Mouse (Mus musculus): ENCODE results near the gene Rptor.

Gene Rptor

DNA sequence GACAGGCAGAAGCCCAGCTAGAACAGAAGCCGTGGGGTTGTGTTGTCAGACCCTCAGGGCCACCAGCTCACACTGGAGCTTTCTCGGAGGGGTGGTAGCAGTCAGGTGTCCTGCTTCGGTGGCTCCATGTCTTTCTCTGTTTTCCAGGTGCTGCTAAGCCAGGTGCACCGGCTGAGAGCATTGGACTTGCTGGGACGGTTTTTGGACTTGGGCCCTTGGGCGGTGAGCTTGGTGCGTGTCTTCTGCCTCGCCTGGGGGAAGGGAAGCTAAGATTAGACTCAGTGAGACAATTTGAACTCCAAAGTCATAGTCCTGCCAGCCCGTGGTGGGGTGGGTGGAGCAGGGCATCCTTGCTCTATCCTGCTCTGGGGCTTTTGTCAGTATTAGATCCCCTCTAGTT lies 218.8 kb downstream of the Rptor start:
- no peak for DNase-seq

DNA sequence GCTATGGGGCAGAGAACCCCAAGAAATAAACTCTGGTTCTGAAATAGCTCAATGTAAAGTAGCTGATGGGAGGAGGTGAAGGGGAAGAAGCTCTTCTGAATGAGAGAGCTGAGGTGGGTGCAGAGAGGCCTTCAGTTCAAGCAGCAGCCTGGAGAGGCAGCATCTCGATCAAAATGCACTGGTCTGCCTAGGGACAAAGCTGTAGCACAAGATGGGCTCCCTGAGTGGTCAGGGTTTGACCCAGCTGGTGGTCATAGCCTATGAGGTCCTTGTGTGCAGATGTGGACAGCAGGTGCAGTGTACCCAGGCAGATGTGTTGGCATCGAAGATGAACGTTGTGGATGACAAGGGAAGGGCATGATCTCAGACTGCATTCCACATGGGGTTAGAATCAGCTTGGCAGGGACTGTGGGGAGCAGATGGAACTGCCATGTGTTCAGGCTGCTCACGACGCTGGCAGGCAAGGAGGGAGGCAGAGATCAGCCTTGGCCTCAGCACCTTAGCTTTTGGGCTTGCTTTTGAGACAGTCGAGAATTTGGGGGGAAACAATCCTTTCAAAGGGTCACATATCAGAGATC lies 221.5 kb downstream of the Rptor start:
- DNase-seq = no peak

DNA sequence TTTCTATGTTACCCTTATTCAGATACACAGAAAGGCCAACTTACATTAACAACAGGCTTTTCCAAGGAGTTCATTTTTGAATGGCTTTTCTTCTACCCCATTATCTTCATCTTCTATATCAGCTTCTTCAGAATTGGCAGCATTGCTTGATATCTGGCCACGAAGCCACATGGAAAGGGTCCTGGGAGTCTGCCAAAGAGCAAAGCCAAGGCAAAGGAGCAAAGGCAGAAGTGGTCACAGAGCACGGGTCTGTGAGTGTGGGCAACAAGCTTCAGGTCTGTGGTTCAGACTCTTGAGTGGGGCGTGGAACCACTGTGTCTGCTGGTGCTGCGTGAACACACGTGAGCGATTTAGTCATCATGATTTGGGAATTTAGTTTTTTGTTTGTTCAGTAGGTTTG lies 223.1 kb downstream of the Rptor start:
- DNase-seq = no peak

DNA sequence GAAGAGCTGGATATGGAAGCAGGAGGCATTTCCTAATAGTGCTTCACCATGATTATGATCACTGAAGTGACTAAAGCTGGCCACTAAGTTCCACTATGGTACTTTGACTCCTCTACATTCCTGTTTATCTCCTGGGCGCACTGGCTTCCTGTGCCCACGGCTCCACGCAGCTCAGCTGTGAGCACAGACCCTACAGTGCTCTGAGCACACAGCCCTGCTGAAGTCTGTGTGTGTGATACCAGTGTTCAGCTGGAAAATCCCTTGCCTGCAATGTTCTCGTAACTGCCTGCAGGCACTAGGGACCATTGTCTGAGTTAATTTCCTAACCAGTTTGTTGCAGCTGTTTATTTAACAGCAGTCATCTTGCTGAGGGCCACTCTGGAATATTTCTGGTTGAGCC lies 223.5 kb downstream of the Rptor start:
- DNase-seq = no peak

DNA sequence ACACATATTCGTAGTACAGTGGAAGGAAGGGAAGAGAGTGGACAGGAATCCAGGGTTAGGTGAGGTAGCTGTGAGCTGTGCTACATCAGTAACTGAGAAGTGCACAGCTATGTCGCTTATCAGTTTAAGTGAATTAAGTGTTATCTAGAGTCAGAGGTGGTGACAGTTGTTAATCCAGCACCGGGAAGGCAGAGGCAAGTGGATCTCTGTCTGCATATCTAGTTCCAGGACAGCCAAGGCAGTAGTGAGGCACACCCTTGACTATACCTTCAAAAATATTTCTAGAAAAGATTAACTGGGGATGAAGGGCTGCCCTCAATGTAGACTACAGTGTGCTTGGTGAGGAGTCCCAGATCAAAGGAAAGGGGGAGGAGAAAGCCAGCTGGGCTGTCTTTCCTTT lies 226.4 kb downstream of the Rptor start:
- no peak for DNase-seq

DNA sequence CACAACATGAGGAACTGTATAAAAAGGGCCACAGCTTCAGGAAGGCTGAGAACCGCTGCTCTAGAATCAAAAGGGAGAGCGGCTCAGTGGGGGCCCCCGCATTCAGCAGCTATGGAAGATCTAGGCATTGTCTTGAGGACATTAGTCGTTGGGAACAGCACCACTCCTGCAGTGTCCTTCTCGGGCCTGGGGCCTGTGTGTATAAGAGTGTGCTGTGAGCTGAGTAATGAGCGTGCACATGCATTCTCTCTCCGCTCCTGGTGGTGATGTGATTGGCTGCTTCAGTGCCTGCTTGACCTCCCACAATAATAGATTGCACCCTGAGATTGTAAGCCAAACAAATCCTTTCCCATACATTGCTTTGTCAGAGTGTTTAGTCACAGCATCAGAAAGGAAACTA lies 229.0 kb downstream of the Rptor start:
- DNase-seq = no peak

DNA sequence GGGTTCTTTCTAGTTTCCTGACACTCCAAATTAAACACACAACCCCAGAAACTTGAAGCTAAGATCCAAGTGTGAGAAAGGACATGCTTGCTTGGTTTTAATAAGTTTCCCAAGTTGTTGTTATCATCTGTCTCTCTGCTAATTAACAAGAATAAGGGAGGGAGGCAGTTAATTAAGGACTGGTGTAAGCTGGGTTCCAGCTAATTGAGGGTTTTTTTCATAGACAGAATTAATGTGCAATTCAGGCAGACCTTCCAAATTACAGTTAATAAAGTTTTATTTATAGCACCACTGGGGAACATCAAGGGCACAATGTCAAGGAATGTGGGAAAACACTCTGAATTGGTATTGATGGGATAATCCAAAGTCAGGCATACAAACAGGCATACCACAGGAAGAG lies 230.6 kb downstream of the Rptor start:
- no peak for DNase-seq

DNA sequence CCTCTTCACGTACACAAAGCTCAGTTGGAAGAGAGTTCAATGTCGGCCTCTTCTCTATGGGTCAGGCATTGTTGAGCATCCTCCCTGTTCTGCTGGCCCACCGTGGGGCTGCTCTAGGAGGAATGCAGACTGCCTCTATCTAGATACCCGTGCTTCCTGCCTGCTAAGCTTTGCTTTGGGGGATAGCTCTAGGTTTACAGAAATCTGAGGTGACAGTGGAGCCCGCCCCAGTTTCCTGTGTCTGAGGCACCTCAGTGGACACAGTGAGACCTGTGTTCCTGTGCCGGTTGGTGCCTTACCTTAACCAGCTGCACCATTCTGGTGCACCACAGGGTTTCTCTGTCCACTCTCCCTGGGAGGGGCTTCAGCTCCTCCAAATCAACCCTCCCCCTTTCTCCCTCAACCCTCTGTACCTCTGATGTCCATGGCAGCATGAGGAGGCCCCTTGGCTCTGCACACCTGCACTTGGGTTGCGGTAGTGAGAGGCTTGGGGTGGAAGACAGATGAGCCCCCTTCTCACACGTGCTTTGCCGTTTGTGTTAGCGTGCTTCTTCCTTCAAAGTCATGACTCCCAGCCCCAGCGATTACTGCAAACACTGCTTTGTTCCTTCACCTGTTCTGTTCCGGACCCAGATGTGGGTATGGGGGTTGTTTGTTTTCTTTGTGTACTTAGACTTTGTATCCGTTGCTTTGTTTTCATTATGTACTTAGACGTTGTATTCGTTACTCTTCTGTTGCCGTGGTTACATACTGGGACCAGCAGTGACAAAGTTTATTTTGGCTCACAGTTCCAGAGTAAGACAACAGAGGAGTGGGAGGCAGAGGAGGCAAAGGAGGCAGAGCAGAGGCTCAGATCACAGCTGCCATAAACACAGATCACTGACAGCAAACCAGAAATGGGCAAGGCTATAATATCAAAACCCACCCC lies 231.4 kb downstream of the Rptor start:
- DNase-seq = peak; percentile 78

DNA sequence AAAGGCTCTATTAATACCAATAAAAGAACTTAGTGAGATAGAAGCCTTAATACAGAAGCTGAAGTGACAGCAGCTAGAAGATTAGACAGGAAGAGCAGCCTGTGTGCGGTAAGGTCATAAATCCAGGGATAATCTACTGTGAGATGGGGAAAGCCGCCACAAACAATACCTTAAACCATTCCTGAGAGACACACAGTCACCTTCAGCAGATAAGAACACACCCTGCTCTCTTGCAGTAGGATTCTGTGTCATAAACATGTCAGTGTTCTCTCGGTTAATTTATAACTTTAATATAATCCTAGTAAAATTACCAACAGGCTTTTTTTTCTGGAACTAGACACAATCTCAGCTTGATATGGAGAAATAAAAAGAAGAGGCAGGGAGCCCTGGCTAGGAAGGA lies 233.6 kb downstream of the Rptor start:
- DNase-seq = no peak

DNA sequence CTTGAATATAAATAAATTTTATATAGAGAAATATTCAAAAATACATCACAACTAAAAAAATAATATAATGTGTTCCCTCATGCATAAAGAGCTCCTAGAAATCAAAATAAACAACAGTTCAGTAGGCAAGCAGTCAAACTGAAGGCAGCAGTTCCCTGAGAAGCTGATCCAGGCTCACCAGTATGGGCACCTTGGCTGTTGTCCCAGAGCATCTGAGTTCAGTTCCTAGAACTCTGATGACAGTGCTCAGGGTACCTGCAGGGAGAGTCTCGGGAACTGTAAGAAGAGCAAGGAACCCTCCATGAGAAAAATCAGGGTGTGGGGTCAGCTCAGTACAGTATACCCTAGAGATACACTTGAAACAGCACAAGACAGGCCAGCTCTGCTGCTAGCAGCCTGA lies 235.1 kb downstream of the Rptor start:
- no peak for DNase-seq

DNA sequence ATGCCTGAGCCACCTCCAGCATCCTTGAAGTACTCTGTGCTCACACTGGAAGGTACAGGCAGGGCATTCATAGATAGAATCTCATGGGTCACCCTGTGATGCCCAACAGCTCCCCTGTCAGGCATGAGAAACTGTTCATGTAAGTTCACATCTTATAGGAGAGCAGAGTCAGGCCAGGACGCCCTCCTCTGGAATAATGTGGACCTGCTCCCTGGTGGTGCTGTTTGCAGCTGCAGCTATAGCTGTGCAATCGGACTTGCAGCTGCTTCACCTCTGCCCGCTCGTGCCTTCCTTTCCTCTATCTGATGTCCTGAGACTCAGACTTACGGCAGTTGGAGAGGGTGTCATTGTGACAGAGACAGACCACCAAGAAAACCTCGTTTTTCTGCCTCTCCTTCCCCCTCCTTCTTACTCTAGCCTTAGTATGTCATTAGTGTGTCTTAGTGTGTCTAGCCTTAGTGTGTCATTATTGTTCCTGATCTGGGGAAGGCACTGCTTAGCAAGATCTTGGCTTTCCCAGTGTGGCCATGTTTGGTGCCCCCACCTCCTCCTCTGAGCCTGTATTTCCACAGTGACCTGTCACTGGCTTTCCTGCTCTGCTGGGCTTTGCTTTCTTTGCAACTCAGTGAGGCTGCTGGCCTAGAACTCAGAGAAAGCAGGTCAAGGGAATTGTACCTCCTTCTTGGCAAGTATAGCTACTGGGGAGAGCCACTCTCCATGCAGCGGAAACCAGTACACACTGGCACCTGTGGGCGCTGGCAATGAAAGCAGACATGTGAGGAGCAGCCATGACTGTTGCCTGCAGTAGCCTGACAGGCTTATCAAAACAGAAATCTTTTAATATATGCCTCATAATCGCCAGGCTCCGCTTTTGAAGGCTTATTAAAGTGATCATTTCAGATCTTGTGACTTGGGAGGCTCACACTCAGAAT lies 237.0 kb downstream of the Rptor start:
- peak; percentile 48 for DNase-seq

DNA sequence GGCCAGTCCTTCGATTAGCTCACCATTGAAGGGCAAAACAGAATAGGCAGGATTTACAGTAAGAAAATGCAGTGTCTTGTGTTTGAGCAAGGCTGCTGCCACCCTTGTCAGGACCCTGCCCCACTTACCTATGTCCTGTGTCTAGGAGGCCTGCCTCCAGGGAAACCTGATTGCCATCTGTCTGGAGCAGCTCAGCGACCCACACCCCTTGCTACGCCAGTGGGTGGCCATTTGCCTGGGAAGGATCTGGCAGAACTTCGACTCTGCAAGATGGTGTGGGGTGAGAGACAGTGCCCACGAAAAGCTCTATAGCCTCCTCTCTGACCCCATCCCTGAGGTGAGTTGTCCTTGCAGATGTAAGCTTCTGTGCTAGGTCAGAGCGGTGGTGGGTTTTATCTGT lies 243.9 kb downstream of the Rptor start:
- DNase-seq = no peak

DNA sequence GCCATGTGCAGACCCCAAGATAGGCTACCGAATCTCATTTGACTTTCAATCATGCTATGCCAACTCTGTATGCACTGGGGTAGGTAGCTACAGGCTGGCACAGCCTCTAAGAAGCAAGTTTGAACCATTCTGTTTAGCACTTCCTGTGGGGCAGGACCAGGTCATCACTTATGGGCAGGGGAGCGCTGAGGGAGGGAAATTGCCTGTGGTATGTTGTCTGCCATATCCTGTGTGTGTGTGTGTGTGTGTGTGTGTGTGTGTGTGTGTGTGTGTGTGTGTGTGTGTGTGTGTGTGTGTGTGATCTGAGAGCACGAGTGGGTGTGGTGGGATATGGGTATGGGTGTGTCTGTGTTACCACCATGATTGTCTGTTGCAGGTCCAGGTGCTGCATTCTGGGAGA lies 244.4 kb downstream of the Rptor start:
- DNase-seq = no peak

DNA sequence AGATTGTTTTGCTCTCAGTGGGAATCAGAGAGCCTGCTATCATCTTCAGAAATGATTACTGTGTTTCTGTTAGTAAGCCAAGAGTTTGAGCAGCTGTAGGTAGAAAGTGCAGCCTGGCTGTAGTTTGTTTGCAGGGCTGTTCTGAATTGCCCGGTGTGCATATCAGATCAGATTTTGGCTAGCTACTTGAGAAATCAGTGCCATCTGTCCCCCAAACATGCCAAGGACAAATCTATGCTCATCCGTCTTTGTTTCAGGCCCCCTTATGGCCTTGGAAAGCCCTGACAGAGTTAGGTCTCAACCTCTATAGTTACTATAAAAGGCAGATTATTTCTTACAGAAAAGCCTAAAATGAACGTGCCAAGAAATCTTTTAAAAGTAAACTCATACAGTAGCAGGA lies 244.9 kb downstream of the Rptor start:
- no peak for DNase-seq

DNA sequence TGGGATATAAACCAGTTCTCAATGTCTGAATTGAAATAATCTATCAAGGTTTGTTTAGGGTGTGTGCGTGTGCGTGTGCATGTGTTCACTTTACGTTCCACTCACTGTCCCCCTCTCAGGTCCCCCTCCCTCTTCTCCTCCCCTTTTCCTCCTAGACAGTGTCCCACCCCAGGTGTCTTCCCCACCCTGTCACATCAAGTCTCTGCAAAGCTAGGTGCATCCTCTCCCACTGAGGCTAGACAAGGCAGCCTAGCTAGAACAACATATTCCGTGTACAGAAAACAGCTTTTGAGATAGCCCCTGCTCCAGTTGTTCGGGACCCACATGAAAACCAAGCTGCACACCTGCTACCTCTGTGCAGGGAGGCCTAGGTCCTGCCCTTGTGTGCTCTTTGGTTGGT lies 245.5 kb downstream of the Rptor start:
- DNase-seq = no peak

DNA sequence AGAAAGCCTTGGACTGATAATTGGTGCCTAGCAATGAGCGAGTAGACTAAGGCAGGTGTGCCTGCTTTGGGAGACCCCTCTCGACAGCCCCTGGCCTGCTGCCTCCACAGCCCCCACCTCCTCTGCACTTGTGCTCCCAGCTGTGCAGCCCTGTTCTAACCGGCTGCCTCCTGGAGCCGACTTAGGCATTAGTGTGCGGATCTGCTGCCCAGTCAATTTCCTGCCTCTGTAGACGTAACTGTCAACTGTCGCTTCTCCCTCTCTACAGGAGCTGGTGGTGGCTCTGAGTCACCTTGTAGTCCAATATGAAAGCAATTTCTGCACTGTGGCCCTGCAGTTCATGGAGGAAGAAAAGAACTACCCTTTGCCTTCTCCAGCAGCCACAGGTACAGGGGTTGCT lies 253.3 kb downstream of the Rptor start:
- DNase-seq = peak; percentile 64

DNA sequence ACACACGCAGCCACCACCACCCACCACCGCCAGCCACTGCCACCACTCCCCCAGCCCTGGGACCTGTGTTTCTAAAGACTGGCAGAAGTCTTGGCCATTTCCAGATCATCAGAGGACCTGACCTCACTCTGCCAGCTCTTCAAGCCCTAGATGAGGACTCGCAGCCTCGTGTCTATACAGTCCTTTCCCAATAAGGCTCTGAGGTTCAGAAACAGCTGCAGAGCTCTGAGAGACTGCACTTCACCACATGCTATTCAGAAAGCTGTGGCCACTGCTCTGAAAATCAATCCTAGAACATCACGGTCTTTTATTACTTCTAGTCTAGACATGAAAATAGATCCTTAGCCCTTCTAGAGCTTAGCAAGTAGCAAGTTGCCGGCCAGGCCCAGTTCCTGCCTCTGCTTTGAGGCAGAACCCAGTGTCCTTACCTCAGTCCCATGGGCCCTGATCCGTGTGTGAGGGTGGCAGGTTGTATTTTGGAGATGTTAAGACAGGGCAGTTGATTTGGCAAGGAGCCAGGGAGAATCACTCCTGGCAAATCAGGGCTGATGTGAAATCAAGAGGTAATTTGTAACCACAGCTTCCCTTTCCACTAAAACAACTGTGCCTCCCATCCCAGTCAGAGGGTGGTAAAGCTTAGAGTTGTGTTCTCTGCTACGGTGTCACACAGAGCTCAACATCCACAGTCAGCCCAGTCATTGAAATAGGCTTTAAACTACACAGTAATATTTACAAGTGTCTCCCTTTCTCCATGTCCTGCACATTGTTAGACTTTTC lies 260.0 kb downstream of the Rptor start:
- no peak for DNase-seq

DNA sequence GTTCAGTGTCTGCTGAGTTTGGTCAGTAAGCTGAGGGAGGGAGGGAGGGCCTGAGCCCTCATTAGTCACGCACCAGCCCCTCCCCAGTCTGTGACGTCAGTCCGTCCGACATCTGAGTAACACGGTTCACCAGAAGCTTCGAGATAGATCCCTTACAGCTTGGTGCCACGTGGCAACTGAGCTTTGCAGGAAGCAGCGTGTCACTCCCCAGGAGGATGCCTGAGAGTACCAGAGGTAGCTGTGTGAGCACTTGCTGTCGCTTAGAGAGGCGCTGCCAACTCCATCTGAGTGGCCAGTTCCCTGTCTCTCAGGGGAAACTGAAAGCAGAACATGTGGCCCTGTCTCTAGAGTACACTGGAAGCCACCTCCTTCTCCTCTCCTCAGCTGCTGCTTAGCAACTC lies 260.7 kb downstream of the Rptor start:
- no peak for DNase-seq

DNA sequence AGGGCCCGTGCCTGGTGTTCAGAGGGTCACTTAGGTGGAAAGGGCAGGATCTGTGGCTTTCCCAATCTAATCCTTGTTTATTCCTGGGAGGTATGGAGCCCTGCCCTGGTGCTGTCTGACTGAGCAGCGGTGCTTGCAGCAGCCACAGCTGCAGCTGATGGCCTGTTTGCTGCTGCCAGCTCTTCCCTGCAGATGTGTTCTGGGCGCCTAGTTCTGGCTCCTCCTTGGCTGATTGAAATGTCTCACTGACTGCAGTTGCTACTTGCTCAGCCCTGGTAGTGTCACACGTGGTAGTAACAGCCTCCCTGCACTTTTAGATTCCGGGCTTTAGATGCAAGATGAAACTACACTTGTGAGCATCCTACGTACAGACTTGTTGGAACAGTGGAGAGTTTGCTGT lies 264.1 kb downstream of the Rptor start:
- no peak for DNase-seq

DNA sequence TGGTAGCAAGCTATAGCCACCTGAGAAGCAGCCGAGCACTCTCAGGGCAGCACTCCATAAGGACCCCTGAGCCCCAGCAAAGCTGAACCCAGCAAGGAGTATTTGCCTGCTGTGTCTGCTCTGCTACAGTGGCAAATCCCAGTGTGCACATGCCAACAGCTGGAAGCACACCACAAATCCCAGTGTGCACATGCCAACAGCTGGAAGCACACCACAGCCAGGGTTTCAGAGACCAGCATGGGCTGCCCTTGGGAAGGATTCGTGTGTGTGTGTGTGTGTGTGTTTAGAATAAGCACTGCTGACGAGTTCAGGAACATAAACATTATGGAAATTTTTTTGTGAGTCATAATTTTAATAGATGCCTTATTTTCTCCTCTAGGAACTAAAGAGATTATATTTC lies 265.4 kb downstream of the Rptor start:
- no peak for DNase-seq

DNA sequence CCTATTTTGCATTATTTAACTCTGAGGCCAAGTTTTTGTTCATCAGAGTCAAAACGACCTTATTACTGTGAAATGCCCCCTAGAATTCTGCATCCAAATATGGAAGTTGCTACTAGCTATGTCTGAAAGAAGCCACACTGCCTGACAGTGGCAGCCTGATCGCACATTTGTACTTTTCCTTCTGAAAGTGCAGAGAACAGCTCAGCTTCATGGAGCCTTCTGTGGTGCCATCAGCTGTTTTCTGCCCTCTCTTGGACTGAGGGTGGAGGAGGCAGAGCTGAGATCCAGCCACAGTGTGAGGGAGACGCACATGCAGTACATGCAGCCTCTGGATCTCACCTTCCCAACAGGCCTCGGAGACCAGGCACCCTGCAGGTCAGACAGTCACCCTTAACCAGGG lies 265.9 kb downstream of the Rptor start:
- DNase-seq = no peak

DNA sequence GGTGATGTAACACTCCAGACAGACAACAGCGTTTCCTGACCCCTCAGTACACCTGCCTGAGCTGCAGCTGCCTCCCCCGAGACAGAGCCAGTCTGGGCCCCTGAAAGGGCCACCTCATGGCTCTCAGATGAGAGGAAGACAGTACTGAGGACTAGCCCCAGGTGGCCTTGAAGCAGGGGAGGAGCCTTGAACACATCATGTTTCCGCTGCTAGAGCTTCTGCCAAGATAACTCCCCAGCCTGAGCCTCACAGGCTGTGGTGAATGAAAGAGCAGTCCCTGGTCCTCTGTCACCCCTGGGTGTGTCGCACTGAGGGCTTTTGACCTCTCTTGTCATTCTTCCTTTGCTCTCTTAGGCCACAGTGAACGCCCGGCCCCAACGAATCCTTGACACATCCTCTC lies 268.4 kb downstream of the Rptor start:
- DNase-seq = peak; percentile 51

DNA sequence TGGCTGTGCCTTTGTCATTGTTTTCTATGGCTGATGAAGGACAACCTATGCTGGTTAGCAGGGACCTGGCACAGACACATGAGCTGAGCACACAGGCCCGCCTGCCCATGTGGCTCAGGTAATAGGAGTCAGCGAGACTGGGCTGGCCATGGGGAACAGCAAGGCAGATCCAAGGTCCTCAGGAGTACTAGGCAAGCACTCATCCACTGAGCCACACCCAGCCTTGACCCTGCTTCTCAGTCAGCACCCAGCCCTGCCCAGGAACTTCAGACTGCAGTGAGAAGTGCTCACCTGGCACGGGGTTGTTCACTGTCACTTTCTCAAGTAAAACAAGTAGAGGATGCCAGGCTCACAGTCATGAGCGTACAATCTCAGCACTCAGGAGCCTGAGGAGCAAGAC lies 270.9 kb downstream of the Rptor start:
- no peak for DNase-seq

All from thymus, postnatal 25 days (tissue).